Mouse (Mus musculus): ENCODE results near the gene Igsf3. TPM values are rescaled to one million over a fixed set of nuclear protein-coding genes. Genes with fewer than 3 reads are reported as not detected.
A peak's percentile ranks its signal among the peaks of the same experiment; 100 is the strongest.

Igsf3 gene
- polyA plus RNA-seq, 1 experiment from 2014 or later = 100 TPM

DNA sequence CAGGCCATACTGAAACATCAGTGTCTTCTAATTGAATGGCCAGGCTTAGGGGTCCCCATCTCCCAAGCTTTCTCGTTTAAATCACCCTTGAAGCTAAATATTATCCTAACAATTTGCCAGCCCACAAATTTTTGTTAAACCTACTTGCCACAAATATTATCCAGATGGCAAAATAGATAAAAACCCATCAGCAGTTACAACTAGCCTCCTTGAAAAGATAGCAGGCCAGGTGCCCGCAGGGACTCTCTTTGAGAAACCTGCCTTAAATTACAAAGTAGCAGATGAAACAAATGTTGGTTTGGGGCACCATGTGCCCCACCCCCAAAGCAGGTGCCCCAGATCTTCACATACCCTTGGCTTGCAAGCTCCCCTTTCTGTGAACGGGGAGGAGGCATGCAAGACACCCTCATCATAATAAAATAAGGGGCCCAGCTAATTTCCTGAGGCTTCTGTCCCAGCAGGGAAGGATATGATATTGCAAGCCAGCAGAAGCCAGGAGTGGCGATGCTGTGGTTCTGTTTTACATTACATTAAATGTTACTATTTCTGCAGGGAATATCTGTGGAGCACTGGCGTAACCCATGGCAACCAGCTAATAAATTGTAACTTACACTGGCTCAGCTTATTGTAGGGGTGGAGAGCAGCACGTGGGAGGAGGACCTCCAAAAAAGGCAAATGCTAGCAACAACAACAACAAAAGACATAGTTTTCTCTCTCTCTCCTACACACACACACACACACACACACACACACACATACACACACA, 27.2 kb upstream of the Igsf3 start:
- Histone ChIP-seq H3K4me3 (ENCODE audit: low read depth, low read length) (no peak overlapping the region), H3K27ac (ENCODE audit: low read length) (peak overlapping the region; percentile 90), H3K4me1 (ENCODE audit: control insufficient read depth, insufficient read depth, low read length) (peaks cover 30% of the 10 kb centered on the region), H3K9me3 (replicated peaks; ENCODE audit: control insufficient read depth, low read length, poor library complexity, severe bottlenecking) (no peaks in the 10 kb centered on the region), H3K4me2 (ENCODE audit: low read length) (peak overlapping the region; percentile 31), H3K36me3 (ENCODE audit: control insufficient read depth, insufficient read depth, low read length) (no peaks in the 10 kb centered on the region), H3K27me3 (ENCODE audit: control insufficient read depth, insufficient read depth, low read depth, low read length) (no peaks in the 10 kb centered on the region), H3K9ac (ENCODE audit: low read depth, low read length) (no peak overlapping the region)
- peak; percentile 92 for ATAC-seq
- WGBS = 22% methylated on average over 6 of the region's 6 CpGs

DNA sequence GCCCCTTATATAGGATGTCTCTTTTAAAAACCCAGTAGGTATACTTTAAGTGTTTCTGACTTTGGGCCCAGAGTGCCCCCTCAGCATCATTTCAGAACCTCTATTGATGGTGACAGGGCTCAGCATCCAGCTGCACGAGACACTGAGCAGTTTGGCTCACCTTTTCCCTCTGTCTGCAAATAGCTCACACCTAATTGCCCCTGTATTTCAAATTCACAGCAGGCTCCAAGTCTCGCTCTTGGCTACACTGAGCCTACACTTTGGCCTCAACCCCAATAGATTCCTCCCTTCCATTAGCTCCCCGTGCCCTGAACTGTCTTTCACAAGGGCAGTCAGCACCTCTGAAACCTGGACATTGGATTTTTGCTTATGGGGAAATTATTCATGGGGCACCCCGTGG, 26.5 kb upstream of the Igsf3 start:
- Histone ChIP-seq H3K4me1 (ENCODE audit: control insufficient read depth, insufficient read depth, low read length) (peaks cover 29% of the 10 kb centered on the region), H3K4me3 (ENCODE audit: low read depth, low read length) (no peak overlapping the region), H3K9ac (ENCODE audit: low read depth, low read length) (no peak overlapping the region), H3K9me3 (replicated peaks; ENCODE audit: control insufficient read depth, low read length, poor library complexity, severe bottlenecking) (no peaks in the 10 kb centered on the region), H3K27me3 (ENCODE audit: control insufficient read depth, insufficient read depth, low read depth, low read length) (no peaks in the 10 kb centered on the region), H3K27ac (ENCODE audit: low read length) (peak overlapping the region; percentile 90), H3K36me3 (ENCODE audit: control insufficient read depth, insufficient read depth, low read length) (no peaks in the 10 kb centered on the region), H3K4me2 (ENCODE audit: low read length) (no peak overlapping the region)
- WGBS = 47% methylated on average over 4 of the region's 4 CpGs
- peak; percentile 55 for ATAC-seq

DNA sequence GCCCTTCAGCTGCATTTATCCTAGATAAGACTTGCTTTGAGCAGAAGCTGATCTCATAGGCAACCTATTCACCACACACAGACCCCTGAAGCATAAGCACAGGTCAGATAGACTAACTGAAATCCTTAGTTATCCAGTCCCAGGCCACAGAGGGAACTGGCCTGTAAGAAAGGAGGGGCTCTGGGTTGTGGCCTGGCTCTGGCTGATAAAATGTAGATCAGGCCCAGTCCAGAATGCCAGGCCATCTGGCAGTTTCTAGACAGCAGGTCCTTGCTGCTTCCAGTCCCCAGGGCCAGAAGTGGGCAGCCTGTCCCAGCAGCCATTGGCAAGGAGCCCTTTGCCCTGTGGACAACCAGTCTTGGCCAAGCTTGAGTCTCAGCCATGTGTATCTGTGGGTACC, 22.4 kb upstream of the Igsf3 start:
- no peaks in the 10 kb centered on the region for H3K36me3 ChIP-seq (ENCODE audit: control insufficient read depth, insufficient read depth, low read length)
- ATAC-seq = no peak
- H3K27ac ChIP-seq (ENCODE audit: low read length) = no peak overlapping the region; the same call in 1 of the 2 replicates
- H3K4me3 ChIP-seq (ENCODE audit: low read depth, low read length) = no peak overlapping the region
- peaks cover 16% of the 10 kb centered on the region for H3K4me1 ChIP-seq (ENCODE audit: control insufficient read depth, insufficient read depth, low read length)
- no peak overlapping the region for H3K9ac ChIP-seq (ENCODE audit: low read depth, low read length)
- H3K4me2 ChIP-seq (ENCODE audit: low read length) = no peak overlapping the region
- no peaks in the 10 kb centered on the region for H3K9me3 ChIP-seq (replicated peaks; ENCODE audit: control insufficient read depth, low read length, poor library complexity, severe bottlenecking)
- no peaks in the 10 kb centered on the region for H3K27me3 ChIP-seq (ENCODE audit: control insufficient read depth, insufficient read depth, low read depth, low read length)

GRCm38 (mm10) chr3:101355702-101356101, 21.2 kb upstream of the Igsf3 start:
- WGBS = 48% methylated on average over 5 of the region's 5 CpGs
- Histone ChIP-seq H3K4me1 (ENCODE audit: control insufficient read depth, insufficient read depth, low read length) (peaks cover 4% of the 10 kb centered on the region), H3K36me3 (ENCODE audit: control insufficient read depth, insufficient read depth, low read length) (no peaks in the 10 kb centered on the region), H3K4me2 (ENCODE audit: low read length) (no peak overlapping the region), H3K4me3 (ENCODE audit: low read depth, low read length) (no peak overlapping the region), H3K27me3 (ENCODE audit: control insufficient read depth, insufficient read depth, low read depth, low read length) (no peaks in the 10 kb centered on the region), H3K27ac (ENCODE audit: low read length) (peak overlapping the region; percentile 48), H3K9me3 (replicated peaks; ENCODE audit: control insufficient read depth, low read length, poor library complexity, severe bottlenecking) (no peaks in the 10 kb centered on the region), H3K9ac (ENCODE audit: low read depth, low read length) (no peak overlapping the region)
- no peak for ATAC-seq

GRCm38 (mm10) chr3:101356583-101357553, 20.0 kb upstream of the Igsf3 start:
- Histone ChIP-seq H3K27ac (ENCODE audit: low read length) (no peak overlapping the region), H3K9ac (ENCODE audit: low read depth, low read length) (no peak overlapping the region), H3K4me2 (ENCODE audit: low read length) (no peak overlapping the region), H3K27me3 (ENCODE audit: control insufficient read depth, insufficient read depth, low read depth, low read length) (no peaks in the 10 kb centered on the region), H3K36me3 (ENCODE audit: control insufficient read depth, insufficient read depth, low read length) (no peaks in the 10 kb centered on the region), H3K4me3 (ENCODE audit: low read depth, low read length) (no peak overlapping the region), H3K9me3 (replicated peaks; ENCODE audit: control insufficient read depth, low read length, poor library complexity, severe bottlenecking) (no peaks in the 10 kb centered on the region), H3K4me1 (ENCODE audit: control insufficient read depth, insufficient read depth, low read length) (no peaks in the 10 kb centered on the region)
- ATAC-seq = no peak
- 84% methylated on average over 8 of the region's 8 CpGs for WGBS

DNA sequence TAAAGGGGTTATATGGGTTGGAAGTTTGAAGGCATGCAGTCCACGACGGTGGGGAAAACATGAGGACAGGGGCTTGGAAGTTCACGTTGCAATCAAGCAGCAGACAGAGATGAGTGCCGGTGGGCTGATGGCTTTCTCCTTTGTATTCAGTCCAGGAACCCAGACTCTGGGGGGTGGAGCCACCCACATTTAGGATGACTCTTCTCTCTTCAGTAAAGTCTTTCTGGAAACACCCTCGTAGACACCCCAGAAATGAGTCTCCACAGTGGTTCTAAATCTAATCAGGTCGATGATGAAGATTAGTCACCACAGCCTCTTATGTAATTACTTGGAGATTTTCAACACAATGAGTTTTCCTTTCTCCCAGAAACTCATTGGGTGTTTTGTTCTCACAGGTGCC, 16.1 kb upstream of the Igsf3 start:
- H3K9ac ChIP-seq (ENCODE audit: low read depth, low read length) = no peak overlapping the region

GRCm38 (mm10) chr3:101362391-101362790, 14.5 kb upstream of the Igsf3 start:
- peaks cover 7% of the 10 kb centered on the region for H3K4me1 ChIP-seq (ENCODE audit: control insufficient read depth, insufficient read depth, low read length)
- no peaks in the 10 kb centered on the region for H3K36me3 ChIP-seq (ENCODE audit: control insufficient read depth, insufficient read depth, low read length)
- ATAC-seq = no peak
- H3K4me3 ChIP-seq (ENCODE audit: low read depth, low read length) = no peak overlapping the region
- H3K9me3 ChIP-seq (replicated peaks; ENCODE audit: control insufficient read depth, low read length, poor library complexity, severe bottlenecking) = no peaks in the 10 kb centered on the region
- H3K27ac ChIP-seq (ENCODE audit: low read length) = no peak overlapping the region
- no peak overlapping the region for H3K4me2 ChIP-seq (ENCODE audit: low read length)
- WGBS = 86% methylated on average over 4 of the region's 4 CpGs
- no peaks in the 10 kb centered on the region for H3K27me3 ChIP-seq (ENCODE audit: control insufficient read depth, insufficient read depth, low read depth, low read length)
- H3K9ac ChIP-seq (ENCODE audit: low read depth, low read length) = no peak overlapping the region

More for the DNA sequence above, 16.1 kb upstream of the Igsf3 start:
- H3K36me3 ChIP-seq (ENCODE audit: control insufficient read depth, insufficient read depth, low read length) = no peaks in the 10 kb centered on the region
- no peak for ATAC-seq
- H3K4me1 ChIP-seq (ENCODE audit: control insufficient read depth, insufficient read depth, low read length) = peaks cover 5% of the 10 kb centered on the region
- H3K4me3 ChIP-seq (ENCODE audit: low read depth, low read length) = no peak overlapping the region
- H3K27me3 ChIP-seq (ENCODE audit: control insufficient read depth, insufficient read depth, low read depth, low read length) = no peaks in the 10 kb centered on the region
- H3K4me2 ChIP-seq (ENCODE audit: low read length) = no peak overlapping the region
- WGBS = 93% methylated on average over 6 of the region's 6 CpGs
- no peak overlapping the region for H3K27ac ChIP-seq (ENCODE audit: low read length)
- H3K9me3 ChIP-seq (replicated peaks; ENCODE audit: control insufficient read depth, low read length, poor library complexity, severe bottlenecking) = no peaks in the 10 kb centered on the region

- ATAC-seq = no peak
- H3K9me3 ChIP-seq (replicated peaks; ENCODE audit: control insufficient read depth, low read length, poor library complexity, severe bottlenecking) = no peaks in the 10 kb centered on the region
- 77% methylated on average over 7 of the region's 7 CpGs for WGBS
- H3K36me3 ChIP-seq (ENCODE audit: control insufficient read depth, insufficient read depth, low read length) = no peaks in the 10 kb centered on the region
- peaks cover 7% of the 10 kb centered on the region for H3K4me1 ChIP-seq (ENCODE audit: control insufficient read depth, insufficient read depth, low read length)
- no peak overlapping the region for H3K9ac ChIP-seq (ENCODE audit: low read depth, low read length)
- no peak overlapping the region for H3K4me2 ChIP-seq (ENCODE audit: low read length)
- H3K27ac ChIP-seq (ENCODE audit: low read length) = no peak overlapping the region
- no peaks in the 10 kb centered on the region for H3K27me3 ChIP-seq (ENCODE audit: control insufficient read depth, insufficient read depth, low read depth, low read length)
- no peak overlapping the region for H3K4me3 ChIP-seq (ENCODE audit: low read depth, low read length)
Observed at GRCm38 (mm10) chr3:101363574-101363973, 13.3 kb upstream of the Igsf3 start.

All from midbrain, embryonic 16.5 days (tissue).